Mouse (Mus musculus) frontal cortex, adult 2 months (tissue): ENCODE results near the gene Usp10. TPM values are rescaled to one million over a fixed set of nuclear protein-coding genes. Genes with fewer than 3 reads are reported as not detected.

ENCODE experiments used
- DNase-seq, 2 experiments: peaks; one replicate each; pipeline ENCODE4 v3.0.0; 2022; ENCODE audit warnings: low spot score in 1 of 2; ENCODE audit errors: extremely low spot score in 1 of 2
- polyA plus RNA-seq: library from polyadenylated mRNA; depleted of rRNA; stranded (reverse); fragments of >200 nt; gene quantifications from 2 replicates; pipeline ENCODE4 v1.2.3, GENCODE M21; 2012

The Usp10 gene
- polyA plus RNA-seq, 1 experiment: 86.8 TPM

- no peak for DNase-seq
These were observed 4.0 kb downstream of the Usp10 start for GRCm38 (mm10) chr8:119914161-119914560.

GRCm38 (mm10) chr8:119915298-119915697, 5.1 kb downstream of the Usp10 start:
- no peak for DNase-seq

GRCm38 (mm10) chr8:119916237-119916892, 6.2 kb downstream of the Usp10 start:
- no peak for DNase-seq

GRCm38 (mm10) chr8:119917415-119917814, 7.3 kb downstream of the Usp10 start:
- DNase-seq: no peak

GRCm38 (mm10) chr8:119918155-119918567, 8.0 kb downstream of the Usp10 start:
- no peak for DNase-seq

GRCm38 (mm10) chr8:119923259-119923658, 13.1 kb downstream of the Usp10 start:
- DNase-seq: no peak

- DNase-seq: peak in 1 of 2 experiments; percentile 49
These were observed 15.3 kb downstream of the Usp10 start for GRCm38 (mm10) chr8:119925428-119925827.

GRCm38 (mm10) chr8:119926474-119926873, 16.3 kb downstream of the Usp10 start:
- peak in 1 of 2 experiments; percentile 46 for DNase-seq

- DNase-seq: peak in 1 of 2 experiments; percentile 72
These were observed 17.4 kb downstream of the Usp10 start for GRCm38 (mm10) chr8:119927422-119928092.

- DNase-seq: no peak
These were observed 21.2 kb downstream of the Usp10 start for GRCm38 (mm10) chr8:119931317-119931716.

GRCm38 (mm10) chr8:119933681-119934080, 23.5 kb downstream of the Usp10 start:
- no peak for DNase-seq

GRCm38 (mm10) chr8:119935541-119935940, 25.4 kb downstream of the Usp10 start:
- DNase-seq: no peak

- no peak for DNase-seq
These were observed 28.3 kb downstream of the Usp10 start for GRCm38 (mm10) chr8:119938481-119938880.

- no peak for DNase-seq
These were observed 29.2 kb downstream of the Usp10 start for GRCm38 (mm10) chr8:119939336-119939735.

GRCm38 (mm10) chr8:119941471-119941870, 31.3 kb downstream of the Usp10 start:
- no peak for DNase-seq

GRCm38 (mm10) chr8:119943616-119944015, 33.5 kb downstream of the Usp10 start:
- no peak for DNase-seq

GRCm38 (mm10) chr8:119944096-119944811, 34.1 kb downstream of the Usp10 start:
- peak; percentile 33 to 89 for DNase-seq

GRCm38 (mm10) chr8:119946326-119946865, 36.2 kb downstream of the Usp10 start:
- DNase-seq: peak in 1 of 2 experiments; percentile 25

- DNase-seq: no peak
These were observed 37.5 kb downstream of the Usp10 start for GRCm38 (mm10) chr8:119947653-119948052.

GRCm38 (mm10) chr8:119948340-119948739, 38.2 kb downstream of the Usp10 start:
- DNase-seq: peak; percentile 23 to 71

- no peak for DNase-seq
These were observed 42.1 kb downstream of the Usp10 start for GRCm38 (mm10) chr8:119952282-119952681.
